In genomic region chr3:145320587-145321274, GRCm38 (mm10) we compare ENCODE assay signal across 23 mouse cellular contexts. TPM values are rescaled to one million over a fixed set of nuclear protein-coding genes. Genes with fewer than 3 reads are reported as not detected.
A peak's percentile ranks its signal among the peaks of the same experiment; 100 is the strongest.
DNase-seq lines count a peak whose midpoint lies in the region; ATAC-seq lines count a peak whose summit lies in the region.
"Had no signal": no experiment of that assay in that cellular context is flagged by ENCODE, and none has a peak within 500 bp of the region (broad histone marks: within the 10 kb centered on the region; RNA-seq: fewer than 3 reads in every experiment).

No protein-coding gene starts in this region.

- H3K27me3 ChIP-seq in kidney, embryonic 16.5 days (ENCODE audit: insufficient read depth, low read length) = no peaks in the 10 kb centered on the region
- H3K27me3 ChIP-seq in neural tube, embryonic 15.5 days (replicated peaks) = no peaks in the 10 kb centered on the region
- H3K27me3 ChIP-seq in limb, embryonic 11.5 days (ENCODE audit: control insufficient read depth, insufficient read depth, low read length) = no peaks in the 10 kb centered on the region
- H3K27me3 ChIP-seq: CH12.LX; forebrain, embryonic 13.5 days; hindbrain, embryonic 15.5 days; liver, embryonic 15.5 days; lung, embryonic 15.5 days; megakaryocyte, embryonic 14.5 days had no signal

- no peaks in the 10 kb centered on the region for H3K9me3 ChIP-seq in kidney, embryonic 16.5 days (ENCODE audit: low read length)
- H3K9me3 ChIP-seq in neural tube, embryonic 15.5 days (replicated peaks) = no peaks in the 10 kb centered on the region
- no peaks in the 10 kb centered on the region for H3K9me3 ChIP-seq in limb, embryonic 11.5 days (ENCODE audit: control insufficient read depth, low read length)
- H3K9me3 ChIP-seq: forebrain, embryonic 13.5 days; heart, embryonic 10.5 days; hindbrain, embryonic 15.5 days; liver, embryonic 15.5 days; lung, embryonic 15.5 days had no signal

- H3K4me3 ChIP-seq in kidney, embryonic 16.5 days (ENCODE audit: low read length) = no peak overlapping the region
- H3K4me3 ChIP-seq in neural tube, embryonic 15.5 days (replicated peaks) = no peak overlapping the region
- no peak overlapping the region for H3K4me3 ChIP-seq in limb, embryonic 11.5 days (ENCODE audit: low read depth, low read length)
- H3K4me3 ChIP-seq: forebrain, embryonic 13.5 days; heart, embryonic 10.5 days; hindbrain, embryonic 15.5 days; liver, embryonic 15.5 days; lung, embryonic 15.5 days; megakaryocyte, embryonic 14.5 days had no signal

- peak overlapping the region; percentile 22; the same call in 1 of the 2 replicates for H3K4me2 ChIP-seq in kidney, embryonic 16.5 days (replicated peaks; ENCODE audit: low read depth, low read length)
- peak overlapping the region; percentile 13; the same call in 1 of the 2 replicates for H3K4me2 ChIP-seq in neural tube, embryonic 15.5 days
- no peak overlapping the region for H3K4me2 ChIP-seq in limb, embryonic 11.5 days (ENCODE audit: low read depth, severe bottlenecking)
- H3K4me2 ChIP-seq: forebrain, embryonic 13.5 days; hindbrain, embryonic 15.5 days; liver, embryonic 15.5 days; lung, embryonic 15.5 days had no signal

- no peak for DNase-seq in kidney, adult 11 months
- no peak for DNase-seq in neural tube, embryonic 10.5 days (ENCODE audit: extremely low spot score, low spot score)
- peak; percentile 27 for DNase-seq in limb, embryonic 11.5 days (ENCODE audit: low spot score)
- no peak for DNase-seq in thymus, postnatal 4 days
- DNase-seq in layer of hippocampus, postnatal 36 days = no peak
- DNase-seq: adrenal gland, adult 2 months; B cell, adult 2 months; cerebellum, adult 11-12 months; cerebellum, postnatal 14 days; liver; lung, postnatal 36 days had no signal

- 38% methylated on average over 14 of the region's 14 CpGs for WGBS in kidney, embryonic 16.5 days
- WGBS in neural tube, embryonic 15.5 days = 50% methylated on average over 14 of the region's 14 CpGs
- WGBS in limb, embryonic 11.5 days = 56% methylated on average over 14 of the region's 14 CpGs

- no peak overlapping the region for H3K9ac ChIP-seq in kidney, embryonic 16.5 days (replicated peaks; ENCODE audit: low read length)
- H3K9ac ChIP-seq in neural tube, embryonic 15.5 days (replicated peaks) = no peak overlapping the region
- no peak overlapping the region for H3K9ac ChIP-seq in limb, embryonic 11.5 days (ENCODE audit: low read length)
- H3K9ac ChIP-seq: forebrain, embryonic 13.5 days; hindbrain, embryonic 15.5 days; liver, embryonic 15.5 days; lung, embryonic 15.5 days had no signal

- peak; percentile 76; the same call in 1 of the 2 replicates for ATAC-seq in kidney, embryonic 16.5 days (ENCODE audit: low FRiP score, low TSS enrichment)
- ATAC-seq in neural tube, embryonic 15.5 days (ENCODE audit: low FRiP score) = no peak
- no peak for ATAC-seq in limb, embryonic 11.5 days (ENCODE audit: insufficient number of reproducible peaks, low FRiP score, low TSS enrichment, low read depth)
- ATAC-seq: forebrain, embryonic 13.5 days had no signal

- 0 out of 2 replicates have a peak, but pooled peaks cover 6% of the 10 kb centered on the region for H3K4me1 ChIP-seq in kidney, embryonic 16.5 days (ENCODE audit: insufficient read depth, low read length)
- H3K4me1 ChIP-seq in neural tube, embryonic 15.5 days = 0 out of 2 replicates have a peak, but pooled peaks cover 6% of the 10 kb centered on the region
- H3K4me1 ChIP-seq in limb, embryonic 11.5 days (ENCODE audit: control insufficient read depth, insufficient read depth, low read length) = no peaks in the 10 kb centered on the region
- H3K4me1 ChIP-seq: forebrain, embryonic 13.5 days; heart, embryonic 10.5 days; hindbrain, embryonic 15.5 days; liver, embryonic 15.5 days; lung, embryonic 15.5 days; megakaryocyte, embryonic 14.5 days had no signal

- H3K36me3 ChIP-seq in kidney, embryonic 16.5 days (ENCODE audit: insufficient read depth, low read length) = no peaks in the 10 kb centered on the region
- H3K36me3 ChIP-seq in neural tube, embryonic 15.5 days = no peaks in the 10 kb centered on the region
- H3K36me3 ChIP-seq in limb, embryonic 11.5 days (ENCODE audit: control insufficient read depth, insufficient read depth, low read length) = no peaks in the 10 kb centered on the region
- H3K36me3 ChIP-seq: G1E; heart, embryonic 10.5 days; hindbrain, embryonic 15.5 days; liver, embryonic 15.5 days; lung, embryonic 15.5 days had no signal

- H3K27ac ChIP-seq in kidney, embryonic 16.5 days (ENCODE audit: low read length) = no peak overlapping the region
- H3K27ac ChIP-seq in neural tube, embryonic 15.5 days (replicated peaks) = no peak overlapping the region
- no peak overlapping the region for H3K27ac ChIP-seq in limb, embryonic 11.5 days (replicated peaks; ENCODE audit: low read depth, low read length)
- H3K27ac ChIP-seq: forebrain, embryonic 13.5 days; heart, embryonic 10.5 days; hindbrain, embryonic 15.5 days; liver, embryonic 15.5 days; lung, embryonic 15.5 days had no signal

RNA-seq across cellular contexts. Expression of gene Col24a1, which starts 28.5 kb away (rescaled TPM):
- 1.8 and 2.1 TPM in 2 replicates for polyA plus RNA-seq in kidney, embryonic 16.5 days (2015; fragmentation: Nextera tagmentation; extraction: Ambion mirVana)
- 0.77 and 1.5 TPM in 2 replicates for polyA plus RNA-seq in neural tube, embryonic 15.5 days (2015; fragmentation: Nextera tagmentation; extraction: Ambion mirVana)
- polyA plus RNA-seq in limb, embryonic 11.5 days (2014; fragmentation: Nextera tagmentation; extraction: Ambion mirVana) = 1.2 and 1.4 TPM in 2 replicates
- total RNA-seq in layer of hippocampus, postnatal 36 days (2021) = under 1 TPM; 0.05 to 0.13 TPM
- total RNA-seq: CH12.LX; hematopoietic stem cell, adult 5-6 weeks; neutrophil, adult 5-6 weeks had no signal
- polyA plus RNA-seq: G1E had no signal
